In the genomic region with DNA sequence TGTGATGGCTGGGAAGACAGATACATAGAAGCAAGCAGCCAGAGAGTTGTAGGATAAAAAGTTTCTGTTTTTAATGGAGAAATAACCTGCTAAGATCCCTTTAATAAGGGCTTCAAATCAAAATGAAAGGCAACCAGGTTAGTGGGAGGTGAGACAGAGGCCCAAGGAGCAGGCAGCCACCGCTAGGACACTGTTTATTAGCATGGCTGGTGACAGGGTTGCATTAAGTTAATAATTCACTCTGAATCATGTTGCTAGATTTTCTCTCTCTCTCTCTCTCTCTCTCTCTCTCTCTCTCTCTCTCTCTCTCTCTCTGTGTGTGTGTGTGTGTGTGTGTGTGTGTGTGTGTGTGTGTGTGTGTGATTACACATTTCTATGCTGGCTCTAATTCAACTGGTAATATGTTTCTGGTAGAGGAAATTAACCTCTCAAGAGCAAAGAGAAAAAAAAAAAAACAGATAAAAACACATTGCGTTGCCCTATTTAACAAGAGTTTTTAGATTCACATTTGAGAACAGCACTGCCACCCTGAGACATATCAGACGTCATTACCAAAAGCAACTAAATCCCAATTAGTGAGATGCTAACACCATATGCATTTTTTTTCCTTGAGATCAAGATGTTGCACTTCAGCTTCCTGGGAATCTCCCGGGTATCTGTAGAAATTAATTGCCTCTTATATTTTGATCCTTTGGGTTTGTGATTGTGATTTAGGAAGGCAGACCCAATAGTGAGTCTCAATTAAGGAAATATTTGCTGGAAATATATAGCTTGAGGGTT, we compare ENCODE assay signal across 16 mouse cellular contexts.
"Had no signal": no experiment of that assay in that cellular context is flagged by ENCODE, and none has a peak within 500 bp of the region (broad histone marks: within the 10 kb centered on the region; RNA-seq: fewer than 3 reads in every experiment).

No protein-coding gene starts in this region.

- H3K27me3 ChIP-seq: limb, embryonic 15.5 days; liver, embryonic 15.5 days; neural tube, embryonic 13.5 days had no signal

- H3K9ac ChIP-seq: limb, embryonic 15.5 days; liver, embryonic 15.5 days; lung, embryonic 14.5 days; neural tube, embryonic 13.5 days had no signal

- H3K9me3 ChIP-seq: limb, embryonic 15.5 days; liver, embryonic 15.5 days; neural tube, embryonic 13.5 days had no signal

- H3K27ac ChIP-seq: hindbrain, postnatal 0 days; limb, embryonic 15.5 days; liver, embryonic 15.5 days; neural tube, embryonic 13.5 days had no signal

- H3K4me1 ChIP-seq: limb, embryonic 15.5 days; liver, embryonic 15.5 days; neural tube, embryonic 13.5 days had no signal

- H3K4me2 ChIP-seq: limb, embryonic 15.5 days; liver, embryonic 15.5 days; lung, embryonic 14.5 days; midbrain, embryonic 11.5 days; neural tube, embryonic 13.5 days had no signal

- H3K4me3 ChIP-seq: limb, embryonic 15.5 days; liver, embryonic 15.5 days; neural tube, embryonic 13.5 days had no signal

- DNase-seq: kidney, postnatal 10 days; layer of hippocampus, adult 9-11 months; layer of hippocampus, postnatal 36 days; lung, embryonic 14.5 days; lung, postnatal 10 days; lung, postnatal 4 days; retina, postnatal 1 day; right cerebral cortex, postnatal 4 days; spleen, adult 18-20 months; thymus, adult 18-20 months; thymus, postnatal 14 days had no signal

- ATAC-seq: hindbrain, postnatal 0 days had no signal

- H3K36me3 ChIP-seq: limb, embryonic 15.5 days; liver, embryonic 15.5 days; neural tube, embryonic 13.5 days had no signal
